Mouse (Mus musculus): ENCODE results near the gene Aatf.

The Aatf gene

DNA sequence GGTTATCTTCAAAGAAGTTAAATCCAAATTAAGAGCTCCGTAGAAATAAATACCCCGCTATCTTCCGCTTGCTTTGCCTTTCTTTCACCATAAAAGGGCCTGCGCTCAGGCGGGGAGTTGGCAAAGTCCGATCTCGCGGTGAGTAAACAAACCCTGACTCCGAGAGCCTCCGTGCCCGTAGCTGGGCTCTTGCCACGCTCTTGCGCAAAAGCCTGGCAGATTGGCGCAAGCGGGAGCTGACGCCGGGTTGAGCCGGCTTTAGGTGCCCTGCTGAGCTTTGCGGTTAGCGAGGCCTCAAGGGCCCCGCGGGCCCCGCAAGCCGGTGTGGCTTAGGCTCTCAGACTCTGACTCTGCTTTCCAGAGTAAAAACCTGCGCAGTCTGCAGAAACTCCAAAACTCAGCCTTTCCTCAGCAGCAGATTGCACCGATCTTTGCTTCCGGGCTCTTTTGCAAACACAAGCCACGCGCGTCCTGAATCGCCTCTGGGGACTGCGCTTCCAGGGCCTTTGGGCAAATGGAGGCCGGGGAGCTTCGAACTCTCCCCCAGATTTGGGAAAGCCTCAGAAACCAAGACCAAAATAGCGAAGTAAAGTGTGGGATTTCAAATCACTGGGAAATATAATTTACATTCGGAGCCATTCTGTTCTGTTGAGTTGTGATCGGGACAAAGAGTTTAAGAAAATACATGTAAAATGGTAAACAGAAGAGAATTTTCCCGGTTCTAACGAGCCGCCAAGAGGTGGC, 9.4 kb upstream of the Aatf start:
- intact Hi-C loops (cut with DNase I), result no loop called here

DNA sequence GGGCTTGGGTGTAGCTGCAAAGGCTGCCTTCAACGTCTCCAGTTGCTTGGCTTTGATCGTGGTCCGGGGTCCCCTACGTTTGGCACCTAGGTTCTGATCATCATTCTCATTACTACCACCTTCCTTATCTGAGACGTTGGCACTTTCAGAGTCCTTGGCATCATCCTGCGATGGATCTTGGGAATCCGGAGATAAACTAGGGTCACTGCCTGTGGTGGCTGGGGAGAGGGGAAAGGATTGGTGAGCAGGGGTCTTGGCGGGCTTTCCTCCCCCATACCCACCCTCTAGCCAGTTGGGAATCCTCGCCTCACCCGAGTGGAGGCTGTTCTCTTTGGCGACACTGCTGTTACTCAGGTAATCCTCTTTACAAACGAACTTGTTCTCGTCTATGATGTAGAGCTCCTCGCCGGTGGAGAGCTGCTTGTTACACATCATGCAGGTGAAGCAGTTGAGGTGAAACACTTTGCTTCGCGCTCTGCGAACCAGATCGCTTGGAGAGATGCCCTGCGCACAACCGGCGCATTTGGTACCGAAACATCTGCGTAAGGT, 8.5 kb upstream of the Aatf start:
- intact Hi-C loops (cut with DNase I), result no loop called here

DNA sequence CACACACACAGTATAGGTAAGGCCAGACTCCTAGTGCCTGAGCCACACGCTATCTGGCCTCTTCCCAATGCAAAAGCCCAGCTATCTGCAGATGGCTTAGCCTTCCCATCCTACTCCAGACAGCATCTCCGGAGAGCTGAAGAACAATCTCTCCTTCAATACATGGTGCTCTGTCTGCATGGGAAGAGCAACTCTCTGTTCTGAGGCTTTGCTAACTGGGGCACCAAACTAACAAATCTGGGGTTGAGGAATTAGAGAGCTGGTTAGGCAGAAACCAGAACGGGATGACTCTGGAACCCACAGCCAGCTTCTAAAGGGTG, 7.7 kb upstream of the Aatf start:
- intact Hi-C loops (cut with DNase I), result no loop called here

DNA sequence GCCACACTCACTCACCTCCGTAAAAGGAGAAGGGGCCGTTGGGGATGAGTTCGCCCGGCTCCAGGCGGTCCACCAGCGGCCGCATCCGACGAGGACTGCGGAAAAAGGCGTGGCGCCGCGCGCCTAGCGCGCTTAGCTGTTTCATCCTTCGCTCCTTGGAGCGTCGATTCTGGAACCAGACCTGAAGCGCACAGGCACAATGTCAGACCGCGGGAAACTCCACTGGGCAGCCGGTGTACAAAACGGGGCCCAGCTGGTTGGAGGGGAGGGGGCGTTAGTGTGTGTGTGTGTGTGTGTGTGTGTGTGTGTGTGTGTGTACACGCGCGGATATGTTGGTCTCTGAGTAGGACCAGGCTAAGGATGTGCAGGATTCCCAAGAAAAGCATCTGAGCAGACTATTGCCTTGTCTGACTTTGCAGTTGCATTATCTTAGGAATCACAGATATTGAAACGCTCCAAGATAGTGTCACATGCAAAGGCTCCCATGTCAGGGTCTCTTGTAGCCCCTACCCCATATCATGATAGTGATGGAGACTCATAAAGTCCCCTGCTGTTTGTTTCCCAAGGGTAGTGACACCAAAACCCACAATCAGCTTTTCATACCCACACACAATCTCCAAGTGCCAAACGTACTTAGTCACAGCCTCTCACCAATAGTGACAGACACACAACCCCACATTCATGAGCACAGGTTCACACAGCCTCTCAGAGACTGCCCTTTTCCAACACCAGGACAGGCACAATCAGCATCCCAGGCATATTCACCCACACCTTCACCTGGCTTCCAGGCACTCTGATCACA, 7.1 kb upstream of the Aatf start:
- intact Hi-C loops (cut with DNase I), result no loop called here

DNA sequence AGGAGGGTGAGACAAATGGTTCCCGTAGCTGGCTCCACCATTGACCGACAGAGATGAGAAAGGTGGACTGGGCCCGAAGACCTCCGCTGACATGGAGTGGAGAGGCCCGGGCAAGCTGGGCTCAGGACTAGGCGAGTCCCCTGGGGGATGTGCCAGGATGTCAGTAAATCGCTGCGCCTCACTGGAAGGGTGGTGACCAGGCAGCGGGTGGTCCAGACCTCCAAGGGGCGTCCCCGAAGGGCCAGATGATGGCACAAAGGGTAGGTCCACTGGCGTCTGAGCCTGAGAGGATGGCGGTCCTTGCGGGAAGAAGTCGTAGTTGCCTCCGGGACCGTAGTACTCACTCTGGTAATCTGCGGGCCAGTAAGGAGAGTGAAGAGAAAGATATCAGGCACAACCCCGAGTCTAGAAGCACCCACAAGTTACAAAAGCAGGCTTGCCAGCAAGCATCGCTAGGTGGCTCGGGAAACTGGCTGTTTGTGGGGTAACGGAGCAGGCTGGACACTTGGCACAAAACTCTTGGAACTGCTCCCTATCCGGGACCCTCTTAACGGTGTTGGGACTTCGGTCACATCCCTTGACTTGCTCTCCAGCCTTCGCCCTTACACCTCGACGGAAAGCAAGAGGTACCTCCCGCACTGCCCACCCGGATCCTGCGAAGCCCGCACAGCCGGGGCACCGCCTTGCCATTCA, 6.4 kb upstream of the Aatf start:
- intact Hi-C loops (cut with DNase I), result no loop called here

DNA sequence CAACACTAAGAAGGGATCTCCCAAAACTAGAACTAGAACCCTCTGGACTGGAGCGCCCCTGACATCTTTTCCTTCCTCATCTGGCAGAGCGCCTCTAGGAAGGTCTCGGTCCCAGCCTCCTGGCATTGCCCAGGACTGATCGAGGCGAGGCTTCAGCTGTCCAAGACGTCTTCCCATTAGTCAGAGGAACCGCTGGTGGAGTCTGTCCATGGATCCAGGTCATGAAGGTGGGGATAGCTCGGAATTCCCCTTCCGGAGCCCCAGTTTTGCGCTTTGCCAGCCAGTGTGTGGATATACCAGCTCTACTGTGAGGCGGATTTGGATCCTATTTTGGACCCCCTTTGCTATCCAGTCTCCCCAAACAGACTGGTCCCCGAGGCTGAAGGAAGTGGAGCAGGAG, 5.7 kb upstream of the Aatf start:
- intact Hi-C loops (cut with DNase I), result no loop called here

DNA sequence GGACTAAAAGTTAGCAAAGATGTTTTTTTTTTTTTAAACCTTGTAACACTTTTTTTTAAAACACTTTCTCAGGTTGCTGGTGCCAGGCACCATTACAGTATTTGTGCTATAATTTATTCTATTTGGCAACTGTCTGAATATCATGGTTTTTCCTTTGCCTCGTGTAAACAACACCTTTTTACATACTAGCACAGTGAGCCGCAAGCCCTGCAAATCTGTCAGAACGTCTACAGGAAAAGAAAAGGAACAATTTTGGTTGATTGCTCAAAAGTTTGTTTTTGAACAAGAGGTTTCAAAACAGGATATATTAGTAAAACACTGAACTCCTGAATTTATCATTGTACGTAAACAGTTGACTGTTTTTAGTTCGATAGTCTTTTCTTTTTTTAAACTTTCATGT, 4.9 kb upstream of the Aatf start:
- intact Hi-C loops (cut with DNase I), result no loop called here

DNA sequence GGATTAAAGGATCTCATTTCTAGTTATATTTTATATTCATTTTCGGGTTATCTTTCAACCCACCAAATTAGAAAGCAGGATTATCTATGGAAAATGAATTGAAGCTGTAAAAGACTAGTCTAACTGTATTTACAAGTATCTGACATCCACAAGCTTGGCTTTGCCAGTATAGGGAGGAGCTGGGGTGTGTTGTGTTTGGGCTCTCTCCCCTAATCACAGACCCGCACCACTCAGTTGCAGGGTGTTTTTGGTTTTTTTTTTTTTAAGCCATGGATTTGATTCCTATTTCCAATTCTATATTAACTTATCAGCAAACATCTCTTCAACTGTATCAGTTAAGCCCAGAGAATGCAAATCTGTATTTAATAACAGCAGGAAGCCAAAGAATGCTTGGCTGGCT, 4.1 kb upstream of the Aatf start:
- intact Hi-C loops (cut with DNase I), result no loop called here

DNA sequence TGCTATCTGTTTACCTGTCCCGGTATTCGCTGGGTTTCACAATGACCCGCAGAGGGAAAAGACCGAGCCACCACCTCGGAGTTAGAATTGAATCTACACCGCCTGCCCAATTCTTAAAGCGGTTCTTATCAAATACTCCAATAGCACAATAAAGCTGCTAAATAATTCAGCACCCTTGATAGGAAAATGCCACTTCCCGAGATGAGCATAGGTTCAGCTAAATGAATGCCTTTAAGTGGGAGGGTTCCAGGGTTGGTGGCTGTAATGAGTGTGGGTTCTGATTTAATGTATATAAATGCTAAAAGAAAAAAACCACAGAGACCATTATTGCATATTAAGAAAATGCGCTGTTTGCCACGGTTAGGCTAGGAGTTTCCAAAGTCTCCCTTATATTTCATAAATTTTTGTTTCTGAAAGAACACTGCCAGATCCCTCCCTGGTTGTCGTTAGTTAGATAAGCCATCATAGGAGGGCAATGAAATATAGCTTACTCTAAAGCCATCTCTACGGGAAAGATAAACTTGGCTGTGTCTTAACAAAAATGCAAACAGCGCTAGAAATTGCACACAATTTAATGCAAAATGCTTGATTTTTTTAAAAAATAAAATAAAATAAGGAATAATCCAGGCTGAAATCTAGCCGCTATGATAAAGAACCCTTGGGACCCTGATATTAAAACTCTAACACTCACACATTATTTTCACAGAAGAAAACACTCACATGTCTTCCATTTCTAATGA, 3.3 kb upstream of the Aatf start:
- intact Hi-C loops (cut with DNase I), result no loop called here

DNA sequence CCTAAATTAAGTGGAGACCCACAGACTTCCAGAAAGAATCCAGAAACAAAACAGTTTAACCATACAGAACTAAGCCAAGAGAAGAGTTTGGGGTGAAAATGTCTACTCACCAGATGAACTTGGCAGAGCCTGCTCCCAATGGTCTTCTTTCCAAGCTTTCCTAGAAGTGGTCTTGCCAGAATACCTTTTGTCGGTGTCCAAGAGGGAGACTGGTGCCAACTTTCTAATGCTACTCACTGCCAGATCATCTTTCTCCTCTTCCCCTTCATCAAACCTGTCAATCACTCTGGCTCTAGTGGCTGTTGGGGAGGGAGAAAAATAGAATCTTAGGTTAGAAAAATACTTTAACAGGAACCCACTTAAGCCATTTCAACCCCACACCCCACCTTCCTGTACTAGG, 1.3 kb downstream of the Aatf start:
- intact Hi-C loops (cut with DNase I), result no loop called here

DNA sequence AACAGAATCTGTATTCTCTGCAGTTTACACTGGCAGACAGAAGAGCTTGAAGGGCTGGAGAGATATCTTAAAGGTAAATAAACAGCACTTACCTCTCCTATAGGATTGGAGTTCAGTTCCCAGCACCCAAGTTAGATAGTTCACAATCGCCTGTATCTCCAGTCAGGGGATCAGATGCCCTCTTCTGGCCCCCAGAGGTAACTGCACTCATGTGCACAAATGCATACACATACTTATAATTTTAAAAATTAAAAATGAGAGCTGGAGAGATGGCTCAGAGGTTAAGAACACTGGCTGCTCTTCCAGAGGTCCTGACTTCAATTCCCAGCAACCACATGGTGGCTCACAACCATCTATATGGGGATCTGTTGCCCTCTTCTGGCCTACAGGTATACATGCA, 9.0 kb downstream of the Aatf start:
- intact Hi-C loops (cut with DNase I), result loop anchor here (10.0 kb wide), 1 partner anchor 291 kb away; no protein-coding TSS in a partner anchor

DNA sequence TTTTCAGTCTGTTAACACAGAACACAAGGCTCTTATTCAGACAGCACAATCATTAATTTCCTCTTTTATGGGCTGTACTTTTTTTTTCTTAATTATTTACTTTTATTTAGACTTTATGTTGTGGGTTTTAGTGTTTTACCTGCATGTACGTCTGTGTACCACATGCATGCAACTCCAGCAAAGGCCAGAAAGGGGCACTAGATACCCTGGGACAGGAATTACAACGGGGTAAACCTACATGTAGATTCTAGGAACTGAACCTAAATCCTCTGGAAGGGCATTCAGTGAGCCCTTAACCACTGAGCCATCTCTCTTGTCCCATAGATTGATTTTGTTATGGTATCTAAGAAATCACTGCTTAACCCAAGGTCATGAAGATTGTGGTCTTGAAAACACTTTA, 15.4 kb downstream of the Aatf start:
- intact Hi-C loops (cut with DNase I), result no loop called here

DNA sequence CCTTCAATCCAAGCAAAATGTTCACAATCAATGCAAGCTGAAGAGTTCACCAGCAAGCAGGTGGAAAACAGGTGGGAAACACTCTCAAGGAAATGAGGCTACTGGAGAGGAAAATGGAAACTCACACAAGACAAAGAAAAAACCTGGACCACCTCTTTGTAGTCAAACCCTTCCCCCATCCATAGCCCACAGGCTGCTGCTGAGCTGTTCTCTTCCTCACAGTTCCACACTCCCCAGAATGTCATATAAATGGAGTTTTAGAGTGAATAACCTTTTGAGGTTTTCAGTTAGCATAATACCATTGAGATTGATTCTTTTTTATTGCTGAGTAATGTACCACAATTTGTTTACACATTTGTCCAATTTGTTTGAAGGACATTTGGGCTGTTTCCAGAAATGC, 16.4 kb downstream of the Aatf start:
- intact Hi-C loops (cut with DNase I), result no loop called here

DNA sequence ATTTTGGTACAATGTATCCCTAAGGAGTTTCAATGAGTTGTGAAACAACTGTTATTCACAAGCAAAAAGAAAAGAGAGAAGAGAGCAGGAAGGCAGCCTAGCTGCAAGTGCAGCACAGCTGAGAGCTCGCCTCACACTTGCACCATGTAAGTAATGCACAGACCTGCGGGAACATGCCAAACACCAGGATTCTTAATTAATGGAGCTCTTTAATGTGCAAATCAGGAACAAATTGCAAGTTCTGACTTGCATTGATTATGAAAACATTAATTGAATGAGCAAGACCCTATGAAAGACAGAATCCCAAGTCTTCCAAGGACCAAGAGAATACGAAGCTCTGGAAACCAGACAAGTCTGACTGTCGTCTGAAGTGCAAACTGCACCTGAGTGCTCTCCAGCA, 17.5 kb downstream of the Aatf start:
- intact Hi-C loops (cut with DNase I), result no loop called here

DNA sequence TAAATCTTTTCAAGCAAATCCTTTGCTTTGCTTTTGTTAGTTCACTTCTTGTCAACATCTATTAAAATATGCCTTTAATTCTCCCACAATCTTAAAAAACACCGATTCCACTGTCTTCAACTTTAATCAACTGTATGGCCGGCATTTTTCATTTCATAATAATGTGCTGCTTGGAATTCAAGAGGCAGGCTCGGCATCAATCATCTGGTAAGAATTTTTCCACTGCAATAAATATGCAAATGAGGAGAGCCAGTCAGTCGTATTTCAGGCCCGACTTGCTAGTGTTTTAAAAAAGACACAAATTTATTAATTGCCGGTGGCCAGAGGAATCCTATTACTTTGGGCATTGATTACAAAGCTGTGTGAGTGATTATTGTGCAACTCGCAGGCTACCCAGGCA, 31.7 kb downstream of the Aatf start:
- intact Hi-C loops (cut with DNase I), result no loop called here

DNA sequence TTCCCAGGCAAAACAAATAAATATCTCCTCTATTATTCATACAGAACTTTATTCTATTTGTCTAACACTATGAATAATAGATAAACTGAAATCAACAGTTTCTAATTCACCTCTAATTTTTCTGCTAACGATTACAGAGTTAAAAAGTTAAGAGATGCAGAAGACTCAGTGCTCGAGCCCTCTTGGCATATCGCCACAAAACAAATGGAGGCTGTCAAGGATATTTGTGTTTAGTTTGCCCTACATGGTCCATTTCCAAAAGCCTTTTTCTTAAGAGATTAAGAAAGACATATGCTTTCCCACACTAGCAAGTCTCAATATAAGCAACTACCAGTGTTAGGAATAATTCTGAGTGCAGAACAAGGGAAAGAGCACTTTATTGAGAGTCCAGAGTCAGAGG, 32.9 kb downstream of the Aatf start:
- intact Hi-C loops (cut with DNase I), result no loop called here

DNA sequence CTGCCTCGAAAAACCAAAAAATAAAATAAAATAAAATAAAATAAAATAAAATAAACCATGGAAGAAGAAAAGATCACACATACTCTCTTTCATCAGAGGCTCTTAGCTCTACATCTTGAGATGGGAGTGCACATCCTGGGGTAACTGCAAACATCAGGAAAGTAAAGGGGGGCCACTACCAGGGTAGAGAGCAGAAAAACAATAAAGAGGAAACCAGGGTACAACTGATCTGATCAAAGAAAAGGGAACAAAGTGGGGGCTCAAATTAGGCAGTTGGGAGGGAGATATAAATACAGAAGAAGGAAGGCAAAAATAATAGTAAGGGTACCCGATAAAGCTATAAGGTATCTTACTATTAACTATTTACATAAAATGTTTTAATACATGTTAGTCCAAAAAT, 36.7 kb downstream of the Aatf start:
- intact Hi-C loops (cut with DNase I), result no loop called here

DNA sequence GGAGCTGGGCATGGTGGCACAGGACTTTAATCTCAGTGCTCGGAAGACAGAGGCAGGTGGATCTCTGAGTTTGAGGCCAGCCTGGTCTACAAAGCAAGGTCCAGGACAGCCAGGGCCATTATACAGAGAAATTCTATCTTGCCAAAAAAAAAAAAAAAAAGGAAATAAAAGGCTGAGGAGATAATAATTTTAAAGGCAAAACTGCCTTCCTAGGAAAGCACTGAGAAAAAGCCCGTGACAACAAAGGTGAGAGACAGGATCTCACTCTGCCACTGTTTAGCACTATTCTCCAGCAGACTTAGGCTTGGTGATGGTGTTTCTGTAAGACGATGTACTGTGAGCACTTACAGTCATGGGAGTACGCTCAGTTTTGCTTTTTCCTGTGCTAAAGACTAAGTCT, 37.3 kb downstream of the Aatf start:
- intact Hi-C loops (cut with DNase I), result no loop called here

DNA sequence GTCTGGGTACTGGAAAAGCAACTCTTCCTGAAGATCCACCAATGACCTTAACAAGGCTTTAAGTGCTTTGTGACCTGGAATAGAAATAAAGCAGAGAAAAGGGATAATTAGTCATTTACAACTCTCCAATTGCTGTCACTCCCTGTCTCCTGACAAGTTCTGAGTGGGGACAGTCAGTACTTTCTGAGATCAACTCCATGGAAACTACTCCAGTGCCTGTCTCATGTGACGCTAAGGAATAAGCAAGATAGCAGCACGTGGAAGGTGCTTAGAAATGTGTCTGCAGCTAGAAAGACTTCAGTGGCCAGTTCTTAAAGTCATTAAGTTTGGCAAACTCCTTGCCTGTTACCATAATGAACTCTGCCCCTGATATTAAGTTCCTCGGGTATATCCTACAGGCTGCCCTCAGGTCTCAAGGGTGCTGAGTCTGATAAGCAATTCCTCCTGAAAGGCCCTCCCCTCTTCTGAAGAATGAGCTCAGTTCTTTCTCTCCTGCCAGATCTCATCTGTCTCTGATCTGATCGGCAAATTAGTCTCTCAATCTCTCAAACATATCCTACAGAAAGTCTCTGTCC, 40.1 kb downstream of the Aatf start:
- intact Hi-C loops (cut with DNase I), result no loop called here

DNA sequence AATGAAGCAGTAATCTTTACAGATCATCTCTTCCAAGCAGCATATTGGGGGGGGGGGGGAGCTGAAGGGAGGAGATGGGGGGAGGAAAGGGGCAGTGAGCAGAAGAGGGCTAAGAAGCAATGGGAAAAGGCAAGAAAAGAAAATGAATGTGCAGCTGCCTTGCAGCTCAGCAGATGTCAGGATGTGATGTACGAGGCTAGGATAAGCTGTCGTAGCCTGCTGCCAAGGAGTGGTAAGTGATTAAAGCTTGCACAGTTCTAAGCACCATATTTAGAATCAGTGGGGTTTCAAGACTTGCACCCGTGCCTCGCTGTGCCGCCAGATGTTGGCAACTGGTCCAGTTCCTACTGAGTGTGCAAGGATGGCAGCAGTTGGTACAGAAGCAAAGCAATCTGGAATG, 48.8 kb downstream of the Aatf start:
- intact Hi-C loops (cut with DNase I), result no loop called here

DNA sequence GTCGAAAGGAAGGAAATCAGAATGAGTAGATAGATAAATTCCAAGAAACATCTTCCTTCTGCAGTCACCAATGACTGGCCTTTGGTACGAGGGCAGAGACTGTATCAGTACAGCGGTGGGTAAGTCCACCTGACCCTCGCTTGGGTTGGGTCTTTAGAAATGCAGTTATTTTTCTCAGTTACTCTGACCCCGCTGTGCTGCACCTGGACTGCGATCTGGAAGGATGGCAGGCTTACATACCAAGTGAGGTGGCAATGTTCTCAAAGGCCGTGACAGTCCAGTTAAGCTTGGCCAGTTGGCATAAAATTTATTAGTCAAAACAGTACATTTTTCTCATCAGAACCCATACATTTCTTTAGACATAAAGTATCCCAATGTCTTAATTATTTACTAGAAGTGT, 59.4 kb downstream of the Aatf start:
- intact Hi-C loops (cut with DNase I), result no loop called here

Data from adrenal gland (tissue).